Mouse (Mus musculus) thymus, adult 2 months (tissue): ENCODE results near the gene Hoxc9.

Source experiments
- CTCF ChIP-seq: fragments of 200-500 bp; IDR thresholded peaks from 2 replicates; pipeline ENCODE4 v1.5.1; 2012; ENCODE audit warnings: mild to moderate bottlenecking, control low read depth, low read length, moderate library complexity, borderline replicate concordance; ENCODE audit not compliant: control insufficient read depth, poor library complexity, insufficient read depth; ENCODE audit errors: extremely low read depth
- POLR2A ChIP-seq: fragments of 200-500 bp; IDR thresholded peaks from 2 replicates; pipeline ENCODE4 v1.6.1; 2012; ENCODE audit warnings: mild to moderate bottlenecking, low read length, control low read depth, moderate library complexity; ENCODE audit not compliant: control insufficient read depth, poor library complexity, insufficient read depth; ENCODE audit errors: extremely low read depth

DNA sequence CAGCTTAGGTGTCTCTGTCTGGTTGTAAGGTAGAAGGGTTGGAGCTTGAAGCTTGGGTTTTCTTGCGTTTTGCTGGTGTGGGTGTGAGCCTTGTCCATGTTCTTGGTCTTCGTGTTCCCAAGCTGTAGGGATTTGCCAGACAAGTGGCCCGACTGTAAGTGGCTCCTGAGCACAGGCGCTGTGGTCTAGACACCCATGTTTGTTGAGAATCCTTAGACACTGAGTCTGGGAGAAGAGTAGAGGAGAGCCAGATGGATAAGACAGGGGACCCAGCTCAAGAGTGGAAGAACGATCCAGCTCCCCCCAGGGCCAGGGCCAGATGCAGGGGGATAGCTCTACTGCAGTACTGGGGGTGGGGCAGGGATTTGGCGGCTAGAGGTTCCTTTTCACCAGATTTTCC lies 3.5 kb upstream of the Hoxc9 start:
- no peak for TF ChIP-seq CTCF
- no peak for TF ChIP-seq POLR2A
